Mouse (Mus musculus): Measurements from ENCODE around the gene Dpep3. TPM values are rescaled to one million over a fixed set of nuclear protein-coding genes. Genes with fewer than 3 reads are reported as not detected.
A peak's percentile ranks its signal among the peaks of the same experiment; 100 is the strongest.

The Dpep3 gene
- polyA plus RNA-seq, 1 experiment from 2014 or later: not detected

- Histone ChIP-seq H3K9me3 (replicated peaks) (no peaks in the 10 kb centered on the region), H3K36me3 (peaks cover 50% of the 10 kb centered on the region), H3K4me3 (replicated peaks) (no peak overlapping the region), H3K27me3 (no peaks in the 10 kb centered on the region), H3K4me1 (replicated peaks) (peaks cover 54% of the 10 kb centered on the region), H3K9ac (no peak overlapping the region), H3K4me2 (no peak overlapping the region), H3K27ac (no peak overlapping the region)
- WGBS (ENCODE audit: insufficient replicate concordance): 75% methylated on average over 7 of the region's 7 CpGs
- ATAC-seq (ENCODE audit: low read depth) (no peak), DNase-seq (no peak)
Measured at GRCm38 (mm10) chr8:105959350-105959749, 19.9 kb downstream of the Dpep3 start.

- Histone ChIP-seq H3K27ac (no peak overlapping the region), H3K27me3 (no peaks in the 10 kb centered on the region), H3K36me3 (peaks cover 63% of the 10 kb centered on the region), H3K4me3 (replicated peaks) (no peak overlapping the region), H3K4me1 (replicated peaks) (peaks cover 38% of the 10 kb centered on the region), H3K4me2 (no peak overlapping the region), H3K9ac (no peak overlapping the region), H3K9me3 (replicated peaks) (no peaks in the 10 kb centered on the region)
- no peak for DNase-seq
- ATAC-seq (ENCODE audit: low read depth): no peak
- 58% methylated on average over 3 of the region's 4 CpGs for WGBS (ENCODE audit: insufficient replicate concordance)
Measured at GRCm38 (mm10) chr8:105957813-105958212, 21.4 kb downstream of the Dpep3 start.

- Histone ChIP-seq H3K4me3 (replicated peaks) (no peak overlapping the region), H3K9me3 (replicated peaks) (no peaks in the 10 kb centered on the region), H3K4me2 (no peak overlapping the region), H3K27ac (no peak overlapping the region), H3K36me3 (peaks cover 74% of the 10 kb centered on the region), H3K9ac (no peak overlapping the region), H3K4me1 (replicated peaks) (peaks cover 26% of the 10 kb centered on the region), H3K27me3 (no peaks in the 10 kb centered on the region)
- no peak for ATAC-seq (ENCODE audit: low read depth)
- WGBS (ENCODE audit: insufficient replicate concordance): 92% methylated on average over 4 of the region's 4 CpGs
- no peak for DNase-seq
Measured at GRCm38 (mm10) chr8:105956556-105956955, 22.7 kb downstream of the Dpep3 start.

- Histone ChIP-seq H3K4me3 (replicated peaks) (no peak overlapping the region), H3K9ac (no peak overlapping the region), H3K4me2 (no peak overlapping the region), H3K4me1 (replicated peaks) (peaks cover 11% of the 10 kb centered on the region), H3K36me3 (peaks cover 88% of the 10 kb centered on the region), H3K27ac (no peak overlapping the region), H3K27me3 (no peaks in the 10 kb centered on the region), H3K9me3 (replicated peaks) (no peaks in the 10 kb centered on the region)
- WGBS (ENCODE audit: insufficient replicate concordance): 66% methylated on average over 7 of the region's 7 CpGs
- DNase-seq (no peak), ATAC-seq (ENCODE audit: low read depth) (no peak)
Measured at GRCm38 (mm10) chr8:105951057-105951659, 28.1 kb downstream of the Dpep3 start.

GRCm38 (mm10) chr8:105949350-105949749 lies 29.9 kb downstream of the Dpep3 start:
- ATAC-seq (ENCODE audit: low read depth): peak; percentile 13; the same call in 1 of the 2 replicates
- 76% methylated on average over 10 of the region's 10 CpGs for WGBS (ENCODE audit: insufficient replicate concordance)
- DNase-seq: no peak
- H3K4me1 ChIP-seq (replicated peaks): peaks cover 11% of the 10 kb centered on the region
- no peak overlapping the region for H3K9ac ChIP-seq
- no peak overlapping the region for H3K4me3 ChIP-seq (replicated peaks)
- H3K9me3 ChIP-seq (replicated peaks): no peaks in the 10 kb centered on the region
- H3K36me3 ChIP-seq: peaks cover 94% of the 10 kb centered on the region
- no peak overlapping the region; the same call in 1 of the 2 replicates for H3K27ac ChIP-seq
- no peak overlapping the region for H3K4me2 ChIP-seq
- no peaks in the 10 kb centered on the region for H3K27me3 ChIP-seq

GRCm38 (mm10) chr8:105943321-105943739 lies 35.9 kb downstream of the Dpep3 start, which contains the start of gene Lcat:
TSS of gene Lcat (minus strand) at chr8:105943382.
- ATAC-seq (ENCODE audit: low read depth) (peak; percentile 68), DNase-seq (no peak)
- peaks cover 79% of the 10 kb centered on the region for H3K36me3 ChIP-seq
- peaks cover 19% of the 10 kb centered on the region for H3K4me1 ChIP-seq (replicated peaks)
- 58% methylated on average over 8 of the region's 8 CpGs for WGBS (ENCODE audit: insufficient replicate concordance)
- H3K4me2 ChIP-seq: peak within 1 kb of the TSS; percentile 53
- no peaks in the 10 kb centered on the region for H3K27me3 ChIP-seq
- peak within 1 kb of the TSS; percentile 73 for H3K27ac ChIP-seq
- peak within 1 kb of the TSS; percentile 45 for H3K4me3 ChIP-seq (replicated peaks)
- no peaks in the 10 kb centered on the region for H3K9me3 ChIP-seq (replicated peaks)
- H3K9ac ChIP-seq: peak within 1 kb of the TSS; percentile 43; the same call in 1 of the 2 replicates

DNA sequence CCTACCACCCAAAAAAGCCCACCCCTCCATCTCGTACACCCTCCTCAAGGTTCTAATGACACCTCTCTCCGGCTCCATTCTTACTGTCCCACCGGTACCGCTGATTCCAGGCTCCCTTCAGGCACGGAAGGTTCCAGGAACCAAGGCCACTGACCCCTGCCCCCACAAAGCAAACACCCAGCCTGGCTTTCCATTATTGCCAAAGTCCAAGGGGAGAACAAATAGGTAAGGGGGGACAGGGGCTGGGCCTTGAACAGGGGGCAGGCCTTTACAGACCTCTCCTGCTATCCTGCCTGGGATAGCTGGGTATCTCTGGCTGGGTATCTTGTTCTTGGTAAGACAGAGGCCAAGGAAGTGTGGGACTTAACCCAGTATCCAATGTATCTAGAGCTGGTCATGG lies 36.7 kb downstream of the Dpep3 start:
- H3K36me3 ChIP-seq: peaks cover 71% of the 10 kb centered on the region
- ATAC-seq (ENCODE audit: low read depth): peak; percentile 32

DNA sequence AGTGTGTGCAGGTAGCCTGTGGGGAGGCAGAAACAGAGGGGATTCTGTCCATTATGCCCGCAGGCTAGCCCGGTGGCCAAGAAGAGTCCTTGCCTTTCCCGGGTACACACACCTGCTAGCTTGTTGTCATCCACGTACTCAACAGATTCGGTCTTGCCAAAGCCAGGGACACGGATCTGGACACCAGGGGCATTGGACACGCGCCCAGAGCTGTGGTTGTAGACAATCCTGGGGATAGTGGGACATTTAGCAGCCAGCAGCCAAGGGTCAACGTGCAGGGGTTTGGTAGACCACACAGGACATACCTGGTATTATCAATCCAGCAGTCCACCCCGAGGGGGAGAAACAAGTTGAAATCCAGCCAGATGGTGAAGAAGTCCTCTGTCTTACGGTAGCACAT lies 37.2 kb downstream of the Dpep3 start:
- H3K27me3 ChIP-seq: no peaks in the 10 kb centered on the region
- ATAC-seq (ENCODE audit: low read depth): no peak
- peaks cover 66% of the 10 kb centered on the region for H3K36me3 ChIP-seq
- no peak for DNase-seq
- no peaks in the 10 kb centered on the region for H3K9me3 ChIP-seq (replicated peaks)
- H3K27ac ChIP-seq: peak overlapping the region; percentile 71
- H3K4me1 ChIP-seq (replicated peaks): peaks cover 27% of the 10 kb centered on the region
- H3K4me2 ChIP-seq: peak overlapping the region; percentile 53
- H3K9ac ChIP-seq: peak overlapping the region; percentile 43
- H3K4me3 ChIP-seq (replicated peaks): peak overlapping the region; percentile 45
- WGBS (ENCODE audit: insufficient replicate concordance): 83% methylated on average over 11 of the region's 11 CpGs

More for the DNA sequence above, 36.7 kb downstream of the Dpep3 start:
- H3K27ac ChIP-seq: peak overlapping the region; percentile 73
- H3K4me3 ChIP-seq (replicated peaks): peak overlapping the region; percentile 45
- peak overlapping the region; percentile 53 for H3K4me2 ChIP-seq
- 74% methylated on average over 5 of the region's 5 CpGs for WGBS (ENCODE audit: insufficient replicate concordance)
- no peaks in the 10 kb centered on the region for H3K27me3 ChIP-seq
- peaks cover 27% of the 10 kb centered on the region for H3K4me1 ChIP-seq (replicated peaks)
- DNase-seq: no peak
- no peaks in the 10 kb centered on the region for H3K9me3 ChIP-seq (replicated peaks)
- H3K9ac ChIP-seq: peak overlapping the region; percentile 43; the same call in 1 of the 2 replicates

GRCm38 (mm10) chr8:105938306-105938669 lies 40.9 kb downstream of the Dpep3 start, which contains the start of gene Psmb10:
TSS of gene Psmb10 (minus strand) at chr8:105938444.
- Histone ChIP-seq H3K4me3 (replicated peaks) (peak within 1 kb of the TSS; percentile 80), H3K4me2 (peak within 1 kb of the TSS; percentile 94), H3K27ac (peak within 1 kb of the TSS; percentile 85), H3K27me3 (no peaks in the 10 kb centered on the region), H3K9ac (peak within 1 kb of the TSS; percentile 85), H3K36me3 (peaks cover 34% of the 10 kb centered on the region), H3K4me1 (replicated peaks) (peaks cover 43% of the 10 kb centered on the region), H3K9me3 (replicated peaks) (no peaks in the 10 kb centered on the region)
- 4% methylated on average over 4 of the region's 4 CpGs for WGBS (ENCODE audit: insufficient replicate concordance)
- no peak for ATAC-seq (ENCODE audit: low read depth)
- DNase-seq: peak; percentile 32

DNA sequence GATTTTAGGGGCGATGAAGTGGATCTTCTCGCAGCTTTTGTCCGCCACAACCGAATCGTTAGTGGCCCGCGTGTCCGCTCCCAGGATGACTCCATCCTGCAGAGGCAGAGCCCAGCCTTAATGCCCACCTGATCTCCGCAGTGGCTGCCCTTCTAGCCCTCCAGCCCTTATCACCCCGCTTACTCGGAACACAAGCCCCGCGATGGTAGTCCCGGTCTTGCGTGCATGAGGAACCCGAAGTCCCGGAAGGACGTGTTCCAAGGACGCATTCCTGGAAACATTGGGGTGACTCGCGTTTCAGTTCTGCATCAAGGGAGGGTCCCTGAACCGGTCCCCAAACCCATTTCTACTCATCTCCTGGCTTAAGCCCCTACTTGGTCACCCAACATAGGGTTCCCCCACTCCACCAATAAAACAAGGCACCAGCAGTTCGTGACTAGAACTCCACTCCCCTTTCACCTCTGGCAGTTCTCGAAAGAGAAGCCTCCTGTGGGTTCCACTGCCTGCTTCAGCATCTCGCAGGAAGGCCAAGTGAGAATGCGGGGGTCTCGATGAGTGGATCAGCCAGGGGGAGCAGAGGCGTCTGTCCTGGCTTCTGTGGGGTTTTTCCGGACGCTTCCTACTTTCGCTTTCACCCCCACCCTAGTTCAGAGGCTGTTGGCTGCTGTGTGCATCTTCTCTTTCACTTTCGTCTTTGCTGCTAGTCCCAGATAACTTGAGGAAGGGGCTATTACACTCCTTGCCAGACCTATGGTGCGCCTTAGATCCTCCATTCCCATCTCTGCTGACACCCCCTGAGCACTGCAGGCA lies 41.5 kb downstream of the Dpep3 start:
- WGBS (ENCODE audit: insufficient replicate concordance): under 1% methylated on average over 33 of the region's 33 CpGs
- H3K9ac ChIP-seq: peak overlapping the region; percentile 85

DNA sequence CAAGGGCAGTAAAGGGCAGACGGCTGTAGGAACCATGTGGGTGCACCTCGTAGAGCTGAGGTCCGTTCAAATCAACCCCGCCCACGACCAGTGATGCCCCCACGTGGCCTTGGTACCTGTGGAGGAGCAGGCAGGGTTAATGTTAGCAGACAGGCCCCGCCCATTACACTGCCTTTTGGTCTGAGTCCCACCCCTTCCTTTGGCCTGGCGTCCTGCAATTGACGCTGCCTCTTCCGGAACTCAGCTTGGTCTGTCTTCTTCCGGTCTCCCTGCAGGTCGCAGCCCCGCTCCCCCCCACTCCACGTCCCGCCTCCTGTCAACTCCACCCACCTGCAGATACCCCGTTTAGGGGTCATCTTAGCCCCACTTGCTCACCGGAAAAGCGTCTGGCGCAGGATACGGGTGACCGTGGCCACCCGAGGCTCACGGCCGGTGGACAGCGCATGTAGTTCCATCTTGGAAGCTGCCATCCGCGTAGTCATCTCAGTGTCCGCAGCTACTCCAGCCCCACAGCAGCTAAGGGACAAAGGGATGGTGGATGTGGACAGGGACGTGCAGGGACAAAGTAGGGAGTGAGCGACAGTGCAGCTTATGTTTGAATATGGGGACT lies 42.3 kb downstream of the Dpep3 start:
- Histone ChIP-seq H3K4me2 (peak overlapping the region; percentile 94), H3K27ac (peak overlapping the region; percentile 85), H3K27me3 (no peaks in the 10 kb centered on the region), H3K36me3 (peaks cover 27% of the 10 kb centered on the region), H3K4me1 (replicated peaks) (peaks cover 40% of the 10 kb centered on the region), H3K9me3 (replicated peaks) (no peaks in the 10 kb centered on the region), H3K4me3 (replicated peaks) (peak overlapping the region; percentile 80), H3K9ac (peak overlapping the region; percentile 85)
- ATAC-seq (ENCODE audit: low read depth) (peak; percentile 80), DNase-seq (peak; percentile 84)
- 0% methylated on average over 30 of the region's 30 CpGs for WGBS (ENCODE audit: insufficient replicate concordance)

More for the DNA sequence above, 41.5 kb downstream of the Dpep3 start:
- Histone ChIP-seq H3K4me2 (peak overlapping the region; percentile 94), H3K9me3 (replicated peaks) (no peaks in the 10 kb centered on the region), H3K4me3 (replicated peaks) (peak overlapping the region; percentile 80), H3K4me1 (replicated peaks) (peaks cover 40% of the 10 kb centered on the region), H3K36me3 (peaks cover 29% of the 10 kb centered on the region), H3K27me3 (no peaks in the 10 kb centered on the region), H3K27ac (peak overlapping the region; percentile 85)
- ATAC-seq (ENCODE audit: low read depth) (peak; percentile 24), DNase-seq (peak; percentile 29)
